Mouse (Mus musculus) testis, adult 2 months (tissue): ENCODE results near the gene Akr7a5.

Experiments used
- CTCF ChIP-seq: fragments of 200-500 bp; IDR thresholded peaks from 2 replicates; pipeline ENCODE4 v1.5.1; 2012; ENCODE audit warnings: low read depth, mild to moderate bottlenecking, inconsistent platforms, low read length, moderate library complexity; ENCODE audit not compliant: control insufficient read depth, insufficient read depth, insufficient replicate concordance
- POLR2A ChIP-seq: fragments of 200-500 bp; IDR thresholded peaks from 2 replicates; pipeline ENCODE4 v1.6.1; 2012; ENCODE audit warnings: low read depth, mild to moderate bottlenecking, inconsistent platforms, low read length, moderate library complexity; ENCODE audit not compliant: control insufficient read depth

DNA sequence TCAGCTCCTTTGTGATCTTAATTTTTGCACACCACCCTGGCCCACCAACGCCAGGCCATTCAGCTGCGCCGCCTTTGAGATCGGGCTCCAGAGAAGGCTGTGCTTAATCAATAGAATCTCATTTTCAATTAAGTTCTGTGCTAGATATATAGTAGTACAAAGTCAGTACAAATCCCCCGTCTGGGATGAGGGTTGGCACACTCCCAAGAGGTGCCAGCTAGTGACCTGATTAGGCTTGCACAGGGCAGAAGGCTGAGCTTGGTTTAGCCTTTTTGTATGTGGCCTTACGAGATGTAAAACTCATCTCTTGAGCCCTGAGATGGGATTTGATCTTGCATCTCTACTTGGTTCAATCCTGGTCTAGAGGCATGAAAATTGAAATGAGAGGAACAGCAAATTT lies 47.6 kb upstream of the Akr7a5 start:
- no peak for TF ChIP-seq POLR2A
- TF ChIP-seq CTCF = no peak
